Mouse (Mus musculus) megakaryocyte, embryonic 14.5 days (primary cell): ENCODE measurements around the gene Bcl2.

Experiments used
- FLI1 ChIP-seq: IDR thresholded peaks from 2 replicates; pipeline ENCODE4 v1.6.1; 2012; ENCODE audit warnings: low read length, inconsistent platforms, mixed read lengths
- GATA1 ChIP-seq: IDR thresholded peaks from 3 replicates; pipeline ENCODE4 v1.6.1; 2012; ENCODE audit warnings: mixed read lengths, low read length, inconsistent platforms, borderline replicate concordance

DNA sequence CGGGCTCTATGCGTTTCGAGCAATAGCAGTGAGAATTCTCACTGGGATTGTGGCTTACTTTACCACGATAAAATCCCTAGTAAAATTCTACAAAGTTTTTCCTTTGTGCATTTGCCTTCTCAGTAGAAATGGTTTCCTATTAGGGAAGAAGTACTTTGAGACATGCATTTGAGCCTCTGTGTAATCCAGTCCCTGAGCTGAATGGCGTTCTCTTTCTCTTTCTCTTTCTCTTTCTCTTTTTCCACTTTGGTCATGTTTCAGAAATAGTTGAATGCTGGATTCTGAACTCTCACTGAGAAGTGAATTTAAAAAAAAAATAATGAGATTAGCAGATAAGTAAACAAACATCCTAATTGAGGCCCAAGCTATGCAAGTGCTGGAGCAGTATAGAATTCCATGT lies 191.1 kb downstream of the Bcl2 start:
- TF ChIP-seq FLI1 = no peak
- TF ChIP-seq GATA1 = no peak
